Mouse (Mus musculus) liver, embryonic 15.5 days (tissue): ENCODE data around the gene Rftn1. TPM values are rescaled to one million over a fixed set of nuclear protein-coding genes. Genes with fewer than 3 reads are reported as not detected.

Experiments
- ATAC-seq: fragments of 200-750 bp; cut with Nextera tagmentation; 2 replicates; pipeline ENCODE4 v1.8.0; 2017; ENCODE audit warnings: moderate number of reproducible peaks, mild to moderate bottlenecking, moderate library complexity; ENCODE audit not compliant: insufficient read depth
- H3K27ac ChIP-seq: fragments of 300-500 bp; sonication (generic); replicated peaks from 2 replicates; pipeline ENCODE4 v1.5.1; 2015; ENCODE audit warnings: mild to moderate bottlenecking, inconsistent platforms
- H3K27me3 ChIP-seq: fragments of 300-500 bp; sonication (generic); 2 replicates; pipeline ENCODE4 v1.6.1; 2015; ENCODE audit warnings: mild to moderate bottlenecking, inconsistent platforms
- H3K36me3 ChIP-seq: fragments of 300-500 bp; sonication (generic); replicated peaks from 2 replicates; pipeline ENCODE4 v1.6.1; 2015; ENCODE audit warnings: moderate library complexity, mild to moderate bottlenecking, inconsistent platforms
- H3K4me1 ChIP-seq: fragments of 300-500 bp; sonication (generic); replicated peaks from 2 replicates; pipeline ENCODE4 v1.6.1; 2015; ENCODE audit warnings: inconsistent platforms
- H3K4me2 ChIP-seq: fragments of 300-500 bp; sonication (generic); 2 replicates; pipeline ENCODE4 v1.6.1; 2015; ENCODE audit warnings: moderate library complexity, mild to moderate bottlenecking, inconsistent platforms
- H3K4me3 ChIP-seq: fragments of 300-500 bp; sonication (generic); replicated peaks from 2 replicates; pipeline ENCODE4 v1.5.1; 2015; ENCODE audit warnings: mild to moderate bottlenecking, inconsistent platforms
- H3K9ac ChIP-seq: fragments of 300-500 bp; sonication (generic); 2 replicates; pipeline ENCODE4 v1.6.1; 2015; ENCODE audit warnings: moderate library complexity, mild to moderate bottlenecking, inconsistent platforms
- H3K9me3 ChIP-seq: fragments of 300-500 bp; sonication (generic); replicated peaks from 2 replicates; pipeline ENCODE4 v1.6.1; 2016; ENCODE audit warnings: inconsistent platforms
- WGBS: fragments of 180-500 bp; shearing (Covaris S2); methylation state at CpG from one replicate; pipeline ENCODE4 v1.1.7; 2015; ENCODE audit warnings: mixed read lengths; ENCODE audit not compliant: insufficient replicate concordance; 5-methylcytosine and 5-hydroxymethylcytosine counted together
- polyA plus RNA-seq: library from polyadenylated mRNA; unstranded; fragments of >200 nt; fragmentation: Nextera tagmentation; extraction: Ambion mirVana; gene quantifications from 2 replicates; pipeline ENCODE4 v1.2.1, GENCODE M21; 2015

Gene Rftn1
- polyA plus RNA-seq, 1 experiment from 2014 or later = 3.9 TPM

DNA sequence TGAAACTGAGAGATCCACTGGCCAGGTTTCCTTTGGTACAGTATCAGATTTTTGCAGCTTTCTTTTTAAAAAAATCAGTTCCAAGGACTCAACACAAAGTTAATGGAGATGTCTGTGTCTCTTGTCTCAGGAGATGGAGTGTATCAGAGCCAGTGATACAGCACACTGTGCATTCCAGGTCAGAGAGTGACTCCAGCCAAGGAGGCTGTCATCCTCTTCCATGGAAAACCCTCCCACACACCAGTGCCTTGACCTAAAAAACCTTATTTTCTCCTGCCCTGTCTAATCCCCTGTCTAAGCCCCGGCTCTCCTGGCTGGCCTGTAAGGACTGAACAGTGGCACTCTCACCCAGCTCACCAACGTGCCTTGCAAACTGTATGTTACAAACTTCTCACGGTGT lies 86.3 kb downstream of the Rftn1 start:
- Histone ChIP-seq H3K27me3 (no peaks in the 10 kb centered on the region), H3K4me2 (no peak overlapping the region), H3K4me3 (no peak overlapping the region), H3K27ac (no peak overlapping the region), H3K36me3 (no peaks in the 10 kb centered on the region), H3K9ac (no peak overlapping the region), H3K4me1 (peaks cover 4% of the 10 kb centered on the region; the same call in 1 of the 2 replicates), H3K9me3 (no peaks in the 10 kb centered on the region)
- ATAC-seq = no peak
- WGBS = 73% methylated on average over 3 of the region's 3 CpGs

DNA sequence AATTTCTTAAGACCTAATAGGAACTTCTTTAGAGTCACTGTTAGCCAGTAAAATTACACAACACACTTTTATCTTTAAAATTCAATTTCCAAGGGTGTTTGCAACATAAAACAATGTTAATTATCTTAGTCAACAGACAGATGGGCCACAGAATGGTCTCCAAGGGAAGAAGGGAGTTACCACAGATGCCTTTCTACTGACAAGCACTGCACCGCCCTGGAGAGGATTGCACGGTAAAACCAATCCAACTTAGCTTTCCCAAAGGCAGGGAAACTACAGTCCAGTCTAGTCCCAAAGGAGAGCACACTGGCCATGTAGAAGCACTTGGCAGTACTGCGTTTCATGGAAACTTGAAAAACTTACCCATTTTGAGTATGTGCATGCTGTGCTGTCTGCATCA lies 89.1 kb downstream of the Rftn1 start:
- no peak overlapping the region for H3K9ac ChIP-seq
- no peaks in the 10 kb centered on the region for H3K9me3 ChIP-seq
- no peaks in the 10 kb centered on the region for H3K27me3 ChIP-seq
- no peaks in the 10 kb centered on the region for H3K36me3 ChIP-seq
- no peak overlapping the region for H3K27ac ChIP-seq
- 57% methylated on average over 3 of the region's 3 CpGs for WGBS
- H3K4me2 ChIP-seq = no peak overlapping the region
- H3K4me3 ChIP-seq = no peak overlapping the region
- peaks cover 4% of the 10 kb centered on the region; the same call in 1 of the 2 replicates for H3K4me1 ChIP-seq
- no peak for ATAC-seq

DNA sequence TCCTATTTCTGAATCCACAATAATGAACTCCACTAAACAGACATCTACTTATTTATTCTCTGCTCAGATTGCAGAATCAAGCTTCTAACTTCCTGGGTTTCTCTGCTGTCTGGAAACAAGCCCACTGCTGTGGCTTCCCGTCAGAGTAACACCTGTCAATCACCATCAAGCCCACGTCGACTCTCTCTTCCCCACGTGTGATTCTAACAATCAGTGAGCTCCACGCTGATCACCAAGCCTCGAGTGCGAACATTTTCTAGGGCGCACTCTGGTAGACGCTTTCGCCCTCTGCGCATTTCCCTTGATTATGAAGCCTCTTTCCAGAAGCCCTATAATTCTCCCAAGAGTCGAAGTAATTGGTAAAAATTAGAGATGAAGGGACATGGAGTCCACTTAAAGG lies 90.4 kb downstream of the Rftn1 start:
- no peak overlapping the region for H3K27ac ChIP-seq

DNA sequence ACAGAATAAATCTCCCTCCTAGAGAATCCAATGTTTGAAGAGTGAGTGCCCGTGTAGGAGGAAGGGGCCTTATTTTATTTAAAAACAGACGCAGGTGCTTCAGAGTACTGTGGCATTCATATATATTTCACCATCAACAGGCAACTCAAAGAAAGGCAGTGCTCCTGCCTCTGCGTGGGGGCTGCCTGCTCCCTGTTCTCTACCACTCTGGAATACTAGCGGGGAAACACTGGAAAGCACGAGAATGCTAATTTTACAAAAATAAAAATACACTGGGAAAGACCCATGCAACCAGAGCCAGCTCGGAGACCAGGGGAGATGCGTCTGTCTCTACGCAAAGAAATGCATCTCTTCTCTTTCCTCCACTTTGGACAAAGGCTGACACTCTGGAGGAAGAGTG lies 91.1 kb downstream of the Rftn1 start:
- Histone ChIP-seq H3K9me3 (no peaks in the 10 kb centered on the region), H3K9ac (no peak overlapping the region), H3K27me3 (no peaks in the 10 kb centered on the region), H3K27ac (no peak overlapping the region), H3K4me1 (peaks cover 4% of the 10 kb centered on the region; the same call in 1 of the 2 replicates), H3K36me3 (no peaks in the 10 kb centered on the region), H3K4me3 (no peak overlapping the region), H3K4me2 (no peak overlapping the region)
- 72% methylated on average over 8 of the region's 8 CpGs for WGBS
- ATAC-seq = no peak

More for the DNA sequence above, 90.4 kb downstream of the Rftn1 start:
- no peak for ATAC-seq
- Histone ChIP-seq H3K9ac (no peak overlapping the region), H3K36me3 (no peaks in the 10 kb centered on the region), H3K4me3 (no peak overlapping the region), H3K9me3 (no peaks in the 10 kb centered on the region), H3K4me2 (no peak overlapping the region), H3K27me3 (no peaks in the 10 kb centered on the region), H3K4me1 (peaks cover 4% of the 10 kb centered on the region; the same call in 1 of the 2 replicates)
- 66% methylated on average over 12 of the region's 12 CpGs for WGBS

GRCm38 (mm10) chr17:50098297-50098696 lies 92.2 kb downstream of the Rftn1 start:
- no peak overlapping the region for H3K27ac ChIP-seq
- H3K4me3 ChIP-seq = no peak overlapping the region
- no peak overlapping the region for H3K9ac ChIP-seq
- H3K36me3 ChIP-seq = no peaks in the 10 kb centered on the region
- H3K4me2 ChIP-seq = no peak overlapping the region
- ATAC-seq = no peak
- H3K9me3 ChIP-seq = no peaks in the 10 kb centered on the region
- WGBS = 72% methylated on average over 6 of the region's 6 CpGs
- H3K27me3 ChIP-seq = no peaks in the 10 kb centered on the region
- peaks cover 4% of the 10 kb centered on the region; the same call in 1 of the 2 replicates for H3K4me1 ChIP-seq

DNA sequence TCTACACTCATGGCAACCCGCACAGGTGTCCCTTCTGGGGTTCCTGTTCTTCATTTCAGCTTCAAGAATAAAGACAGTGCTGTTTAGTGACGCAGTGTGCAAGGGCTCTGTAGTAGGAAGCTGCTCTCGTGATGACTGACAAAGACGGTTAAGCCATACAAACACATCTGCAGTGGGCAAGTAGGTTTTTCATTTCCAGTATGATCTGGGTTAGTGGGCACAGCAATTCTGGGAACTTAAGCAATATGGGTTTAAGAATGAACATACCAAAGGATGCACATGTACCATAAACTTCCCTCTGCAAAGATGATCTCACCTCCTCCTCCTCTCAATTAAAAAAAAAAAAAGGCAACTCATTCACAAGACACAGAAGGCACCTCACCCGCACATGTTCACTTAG lies 92.6 kb downstream of the Rftn1 start:
- Histone ChIP-seq H3K9ac (no peak overlapping the region), H3K4me1 (peaks cover 4% of the 10 kb centered on the region; the same call in 1 of the 2 replicates), H3K27me3 (no peaks in the 10 kb centered on the region), H3K36me3 (no peaks in the 10 kb centered on the region), H3K4me2 (no peak overlapping the region), H3K27ac (no peak overlapping the region), H3K9me3 (no peaks in the 10 kb centered on the region), H3K4me3 (no peak overlapping the region)
- no peak for ATAC-seq
- 75% methylated on average over 5 of the region's 5 CpGs for WGBS

DNA sequence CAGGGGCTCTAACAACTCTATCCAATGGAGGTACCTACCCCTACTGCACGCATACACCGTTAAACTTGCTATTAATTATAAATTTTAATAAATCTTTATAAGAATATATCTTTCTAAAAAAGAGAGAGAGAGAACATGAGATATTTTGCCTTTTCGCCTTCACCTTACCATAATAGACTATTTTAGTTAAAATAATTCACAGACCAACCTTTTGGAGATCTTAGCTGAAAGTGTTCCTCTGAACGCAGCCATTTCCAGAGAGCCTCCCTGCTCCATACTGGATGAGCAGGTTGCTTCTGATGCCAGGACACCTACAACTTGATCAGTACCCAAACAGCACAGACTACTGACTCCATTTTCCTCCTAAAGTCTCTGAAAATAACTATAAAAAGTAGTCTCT lies 94.2 kb downstream of the Rftn1 start:
- no peaks in the 10 kb centered on the region for H3K27me3 ChIP-seq
- H3K9ac ChIP-seq = no peak overlapping the region
- H3K4me3 ChIP-seq = no peak overlapping the region
- H3K27ac ChIP-seq = no peak overlapping the region
- no peaks in the 10 kb centered on the region for H3K9me3 ChIP-seq
- H3K4me1 ChIP-seq = no peaks in the 10 kb centered on the region
- no peak for ATAC-seq
- WGBS = 76% methylated on average over 4 of the region's 4 CpGs
- no peak overlapping the region for H3K4me2 ChIP-seq
- no peaks in the 10 kb centered on the region for H3K36me3 ChIP-seq

DNA sequence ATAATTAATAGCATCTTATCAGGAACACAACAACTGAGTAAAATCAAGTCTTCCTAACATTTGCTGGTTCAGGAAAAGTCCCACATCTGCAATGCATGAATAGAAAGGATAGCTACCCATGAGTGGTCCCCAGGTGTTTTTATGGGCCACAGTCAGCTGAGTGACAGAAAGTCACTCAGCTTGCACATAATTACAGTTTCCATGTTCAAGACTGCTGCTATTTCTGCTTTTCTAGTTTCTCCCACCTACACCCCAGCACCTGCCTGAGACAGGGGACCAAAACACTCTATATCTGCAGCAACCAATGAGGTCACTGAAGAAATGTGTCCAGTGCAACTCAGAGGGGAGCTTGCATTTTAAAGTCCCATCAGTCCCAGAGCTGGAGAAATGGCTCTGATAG lies 95.9 kb downstream of the Rftn1 start:
- H3K27ac ChIP-seq = no peak overlapping the region
- no peaks in the 10 kb centered on the region for H3K9me3 ChIP-seq
- no peak overlapping the region for H3K4me2 ChIP-seq
- no peaks in the 10 kb centered on the region for H3K4me1 ChIP-seq
- no peak for ATAC-seq
- H3K36me3 ChIP-seq = no peaks in the 10 kb centered on the region
- H3K4me3 ChIP-seq = no peak overlapping the region
- H3K9ac ChIP-seq = no peak overlapping the region
- no peaks in the 10 kb centered on the region for H3K27me3 ChIP-seq

DNA sequence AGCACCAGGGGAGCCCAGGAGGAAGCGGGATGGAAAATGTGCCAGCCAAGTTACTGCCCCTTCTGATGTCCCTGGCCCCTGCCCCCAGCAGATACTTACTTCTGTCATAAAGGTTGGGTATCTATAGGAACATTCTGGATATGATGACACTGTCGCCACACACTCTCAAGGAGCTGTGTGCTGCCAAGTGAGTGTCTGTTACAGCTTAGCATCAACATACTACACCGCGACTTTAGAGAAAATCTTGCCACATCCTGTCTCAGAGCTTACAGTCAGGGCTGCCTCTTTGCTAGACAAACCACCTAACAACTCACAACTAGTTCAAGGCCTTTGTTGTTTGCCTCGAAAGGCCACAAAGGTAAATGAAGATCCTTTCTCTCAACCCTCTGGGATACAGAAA lies 96.4 kb downstream of the Rftn1 start:
- WGBS = 72% methylated on average over 5 of the region's 5 CpGs
- Histone ChIP-seq H3K27me3 (no peaks in the 10 kb centered on the region), H3K4me2 (no peak overlapping the region), H3K9me3 (no peaks in the 10 kb centered on the region), H3K9ac (no peak overlapping the region), H3K4me1 (no peaks in the 10 kb centered on the region), H3K4me3 (no peak overlapping the region), H3K36me3 (no peaks in the 10 kb centered on the region), H3K27ac (no peak overlapping the region)
- ATAC-seq = no peak

GRCm38 (mm10) chr17:50093356-50093755 lies 97.1 kb downstream of the Rftn1 start:
- no peaks in the 10 kb centered on the region for H3K36me3 ChIP-seq
- no peak overlapping the region for H3K9ac ChIP-seq
- H3K27me3 ChIP-seq = no peaks in the 10 kb centered on the region
- WGBS = 34% methylated on average over 3 of the region's 3 CpGs
- H3K4me3 ChIP-seq = no peak overlapping the region
- H3K27ac ChIP-seq = no peak overlapping the region
- no peak for ATAC-seq
- no peaks in the 10 kb centered on the region for H3K9me3 ChIP-seq
- no peaks in the 10 kb centered on the region for H3K4me1 ChIP-seq
- H3K4me2 ChIP-seq = no peak overlapping the region

DNA sequence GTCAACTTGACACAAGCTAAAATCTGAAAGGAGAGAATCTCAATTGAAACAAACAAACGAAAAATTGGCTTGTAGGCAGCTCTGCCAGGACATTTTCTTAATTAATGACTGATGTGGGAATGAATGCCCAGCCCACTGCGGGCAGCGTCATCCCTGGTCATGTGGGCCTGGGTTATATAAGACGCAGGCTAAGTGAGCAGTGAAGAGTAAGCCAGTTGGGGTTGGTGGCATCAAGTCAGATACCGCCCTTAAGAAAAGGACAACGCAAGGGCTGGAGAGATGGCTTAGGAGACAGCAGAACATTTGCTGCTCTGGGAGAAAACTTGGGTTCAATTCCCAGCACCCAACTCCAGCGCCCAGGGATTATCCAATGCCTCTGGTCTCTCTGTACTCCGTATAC lies 97.6 kb downstream of the Rftn1 start:
- no peak overlapping the region for H3K9ac ChIP-seq
- no peak overlapping the region for H3K27ac ChIP-seq
- H3K36me3 ChIP-seq = no peaks in the 10 kb centered on the region
- WGBS = 75% methylated on average over 8 of the region's 8 CpGs
- no peak overlapping the region for H3K4me3 ChIP-seq
- no peak overlapping the region for H3K4me2 ChIP-seq
- H3K9me3 ChIP-seq = no peaks in the 10 kb centered on the region
- no peaks in the 10 kb centered on the region for H3K4me1 ChIP-seq
- no peaks in the 10 kb centered on the region for H3K27me3 ChIP-seq
- ATAC-seq = no peak

GRCm38 (mm10) chr17:50091829-50092228 lies 98.6 kb downstream of the Rftn1 start:
- Histone ChIP-seq H3K27ac (no peak overlapping the region), H3K4me3 (no peak overlapping the region), H3K9ac (no peak overlapping the region), H3K9me3 (no peaks in the 10 kb centered on the region), H3K4me1 (no peaks in the 10 kb centered on the region), H3K4me2 (no peak overlapping the region), H3K36me3 (no peaks in the 10 kb centered on the region), H3K27me3 (no peaks in the 10 kb centered on the region)
- ATAC-seq = no peak
- WGBS = 67% methylated on average over 6 of the region's 6 CpGs
